Mouse (Mus musculus) bone marrow, adult 2 months (tissue): ENCODE data around the gene Smyd2. TPM values are rescaled to one million over a fixed set of nuclear protein-coding genes. Genes with fewer than 3 reads are reported as not detected.
A peak's percentile ranks its signal among the peaks of the same experiment; 100 is the strongest.

Experiments used
- H3K27ac ChIP-seq: fragments of 200-500 bp; 2 replicates; pipeline ENCODE4 v1.5.1; 2012; ENCODE audit warnings: low read depth, mild to moderate bottlenecking, control low read depth, inconsistent platforms, low read length; ENCODE audit not compliant: control insufficient read depth, poor library complexity, insufficient read depth
- H3K4me1 ChIP-seq: fragments of 200-500 bp; 2 replicates; pipeline ENCODE4 v1.6.1; 2011; ENCODE audit warnings: low read length; ENCODE audit not compliant: control insufficient read depth, insufficient read depth
- H3K4me3 ChIP-seq: fragments of 200-500 bp; replicated peaks from 2 replicates; pipeline ENCODE3; 2011; ENCODE audit warnings: mild to moderate bottlenecking, low read depth, low read length, control low read depth; ENCODE audit not compliant: control insufficient read depth
- CTCF ChIP-seq: fragments of 200-500 bp; IDR thresholded peaks from 2 replicates; pipeline ENCODE4 v1.5.1; 2011; ENCODE audit warnings: low read length, control low read depth; ENCODE audit not compliant: control insufficient read depth, insufficient read depth
- POLR2A ChIP-seq: fragments of 200-500 bp; IDR thresholded peaks from 2 replicates; pipeline ENCODE4 v1.6.1; 2011; ENCODE audit warnings: low read depth, mild to moderate bottlenecking, control low read depth, low read length, borderline replicate concordance; ENCODE audit not compliant: control insufficient read depth
- WGBS: fragments of 180-500 bp; shearing (Covaris S2); methylation state at CpG from one replicate; pipeline ENCODE4 v1.1.7; 2018; 5-methylcytosine and 5-hydroxymethylcytosine counted together
- polyA plus RNA-seq: library from polyadenylated mRNA; stranded (reverse); fragments of >200 nt; gene quantifications from 2 replicates; pipeline ENCODE4 v1.2.4, GENCODE M21; 2011; ENCODE audit warnings: low replicate concordance; ENCODE audit not compliant: missing spikeins, insufficient read depth, insufficient read length

The Smyd2 gene
- polyA plus RNA-seq, 1 experiment = 30.0 TPM

DNA sequence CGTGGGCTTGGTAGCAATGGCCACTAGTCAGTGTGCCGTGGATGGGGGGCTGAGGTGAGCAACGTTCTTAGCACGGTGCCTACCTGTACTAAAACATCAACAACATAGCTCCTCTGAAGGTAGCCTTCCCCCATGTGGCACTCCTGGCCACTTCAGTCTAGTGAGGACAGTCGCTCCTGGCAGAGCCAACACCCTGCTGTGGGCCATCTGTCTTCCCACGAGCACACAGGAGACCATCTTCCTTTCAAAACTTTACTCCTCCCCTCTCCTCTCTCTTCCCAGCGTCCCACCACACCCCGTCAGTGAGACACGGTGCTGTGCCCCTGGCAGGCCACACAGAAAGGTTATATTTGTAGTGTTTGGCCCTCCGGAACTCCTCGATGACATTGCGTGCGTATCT lies 37.2 kb downstream of the Smyd2 start:
- H3K4me1 ChIP-seq = no peaks in the 10 kb centered on the region
- H3K4me3 ChIP-seq = no peak overlapping the region
- no peak for TF ChIP-seq POLR2A
- TF ChIP-seq CTCF = no peak
- H3K27ac ChIP-seq = no peak overlapping the region
- 85% methylated on average over 13 of the region's 13 CpGs for WGBS

DNA sequence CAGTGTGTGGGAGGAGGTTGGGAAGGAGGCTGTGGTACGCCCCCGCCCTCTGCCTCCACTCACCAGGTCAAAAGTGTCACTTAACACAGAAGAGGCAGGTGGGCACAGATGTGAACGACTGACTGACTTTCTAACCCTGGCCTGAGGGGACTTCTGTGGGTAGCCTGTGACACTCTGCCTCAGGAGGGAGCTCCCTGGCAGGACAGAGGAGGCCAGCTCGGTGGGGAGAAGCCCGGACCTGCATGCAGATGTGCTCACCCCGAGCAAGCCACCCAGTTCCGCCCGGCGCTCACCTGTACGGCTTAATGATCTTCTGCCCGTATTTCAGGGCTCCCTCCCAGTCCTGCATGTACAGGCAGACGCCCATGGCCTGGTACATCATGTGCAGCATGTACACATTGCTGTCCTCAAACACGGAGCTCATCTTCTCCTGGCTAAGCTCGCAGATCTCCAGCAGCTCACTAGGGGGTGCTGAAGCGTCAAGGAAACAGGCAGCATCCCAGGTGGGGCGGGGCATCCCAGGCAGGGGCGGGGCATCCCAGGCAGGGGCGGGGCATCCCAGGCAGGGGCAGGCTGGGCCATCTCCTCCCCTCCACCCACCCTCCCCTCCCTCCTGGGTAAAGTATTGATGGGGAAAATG lies 38.5 kb downstream of the Smyd2 start:
- H3K4me3 ChIP-seq = no peak overlapping the region
- TF ChIP-seq CTCF (0 out of 2 replicates have a peak, but pooled peaks have one; percentile 17), POLR2A (no peak; the same call in 1 of the 2 replicates)
- no peaks in the 10 kb centered on the region for H3K4me1 ChIP-seq
- WGBS = 79% methylated on average over 17 of the region's 18 CpGs
- H3K27ac ChIP-seq = no peak overlapping the region

DNA sequence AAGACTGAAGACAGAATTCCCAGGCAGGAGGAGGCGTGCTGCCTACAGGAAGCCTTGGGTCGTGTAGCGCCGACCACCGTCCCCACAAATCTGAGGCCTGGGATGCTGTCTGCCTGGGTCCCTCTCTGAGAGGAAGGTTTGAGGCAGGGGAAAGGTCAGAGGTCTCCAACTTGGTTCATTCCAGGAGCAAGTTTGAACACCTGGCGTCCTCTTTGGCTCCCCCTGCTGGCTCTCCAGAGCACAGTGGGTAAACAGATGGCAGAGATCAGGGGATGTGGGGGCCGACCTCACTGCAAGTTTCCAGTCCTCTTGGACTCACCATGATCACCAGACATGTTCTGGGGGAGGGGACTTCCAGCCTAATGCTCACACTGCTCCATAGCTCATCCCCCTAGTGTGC lies 39.3 kb downstream of the Smyd2 start:
- Histone ChIP-seq H3K4me3 (no peak overlapping the region), H3K27ac (no peak overlapping the region), H3K4me1 (no peaks in the 10 kb centered on the region)
- TF ChIP-seq CTCF (peak; percentile 70), POLR2A (no peak)
- WGBS = 71% methylated on average over 7 of the region's 7 CpGs

DNA sequence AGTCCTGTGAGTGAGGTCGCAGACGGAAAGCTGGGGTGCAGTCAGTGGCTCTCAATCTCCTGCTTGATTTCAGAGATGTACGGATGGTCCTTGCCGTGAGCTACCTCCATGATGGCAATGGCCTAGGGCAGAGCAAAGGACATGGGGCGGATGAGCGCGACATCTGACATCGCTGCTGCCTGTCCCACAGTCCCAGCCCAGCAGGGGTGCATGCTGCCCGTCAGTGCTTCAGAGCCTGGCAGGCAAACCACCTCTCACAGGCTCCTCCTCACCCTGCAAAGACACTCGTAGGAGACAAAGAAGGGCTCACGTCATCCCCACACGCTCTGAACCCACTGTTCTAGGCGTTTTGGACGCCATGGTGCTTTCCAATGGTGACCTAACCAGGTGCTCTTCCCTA lies 41.4 kb downstream of the Smyd2 start:
- TF ChIP-seq CTCF = no peak
- no peak for TF ChIP-seq POLR2A
- H3K4me3 ChIP-seq = no peak overlapping the region
- WGBS = 88% methylated on average over 14 of the region's 14 CpGs
- no peak overlapping the region for H3K27ac ChIP-seq
- H3K4me1 ChIP-seq = no peaks in the 10 kb centered on the region

DNA sequence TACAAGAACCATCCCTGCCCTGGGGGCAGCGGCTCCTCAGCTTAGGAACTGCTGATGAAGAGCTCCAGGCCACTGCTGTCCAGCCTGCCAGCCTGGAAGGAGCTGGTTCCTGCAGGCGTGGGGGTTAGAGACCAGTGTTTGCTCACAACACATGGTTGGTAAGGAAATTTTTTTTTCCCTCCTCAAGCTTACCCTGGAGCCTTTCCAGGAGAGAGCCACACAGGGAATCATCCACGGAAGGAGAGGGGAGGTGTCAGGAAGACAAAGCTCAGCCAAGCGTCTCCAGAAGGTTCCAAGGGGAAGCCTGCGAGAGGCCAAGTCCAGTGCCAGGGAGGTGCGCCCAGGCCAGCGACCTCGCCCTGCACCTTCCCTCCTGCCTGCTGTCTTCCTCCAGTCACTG lies 42.2 kb downstream of the Smyd2 start:
- Histone ChIP-seq H3K4me3 (no peak overlapping the region), H3K27ac (no peak overlapping the region), H3K4me1 (no peaks in the 10 kb centered on the region)
- TF ChIP-seq POLR2A (no peak), CTCF (no peak)
- WGBS = 80% methylated on average over 8 of the region's 8 CpGs

DNA sequence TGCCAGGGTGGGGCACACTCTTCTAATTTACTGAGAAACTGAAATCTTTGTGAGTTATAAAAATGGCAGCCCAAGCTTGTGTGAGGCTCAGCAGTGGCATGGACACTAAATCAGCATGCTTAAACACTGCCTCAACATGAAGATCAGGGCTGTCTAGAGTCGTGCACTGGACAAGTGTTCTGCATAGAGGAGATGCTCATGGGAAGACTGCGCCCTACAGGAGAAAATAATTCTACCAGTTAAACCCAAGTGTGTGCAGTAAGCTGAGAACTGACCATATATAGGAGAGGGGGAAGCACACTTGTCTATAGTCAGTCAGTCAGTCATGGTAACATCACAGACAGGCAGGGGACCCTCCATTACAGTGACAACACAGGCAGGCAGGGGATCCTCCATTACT lies 43.0 kb downstream of the Smyd2 start:
- H3K4me1 ChIP-seq = no peaks in the 10 kb centered on the region

DNA sequence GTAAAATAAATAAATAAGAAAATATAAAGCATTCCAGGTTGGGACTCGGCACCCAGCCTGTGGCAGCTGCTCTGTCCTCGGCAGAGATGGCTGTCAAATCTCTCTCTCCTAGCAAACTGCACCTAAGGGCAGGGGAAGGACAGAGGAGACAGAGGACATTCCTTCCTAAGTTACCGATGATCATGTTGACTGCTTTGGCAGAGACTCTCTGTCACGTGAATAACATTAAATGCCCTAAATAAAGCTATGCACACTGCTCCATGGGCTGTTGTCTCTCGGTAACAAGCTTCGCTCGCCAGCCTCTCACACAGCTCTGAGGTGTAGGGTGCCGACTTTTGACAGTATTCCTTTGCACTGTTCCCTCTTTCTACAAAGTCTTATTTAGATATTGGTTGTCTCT lies 46.0 kb downstream of the Smyd2 start:
- TF ChIP-seq CTCF (no peak), POLR2A (no peak)
- H3K27ac ChIP-seq = no peak overlapping the region
- no peak overlapping the region for H3K4me3 ChIP-seq
- 84% methylated on average over 8 of the region's 8 CpGs for WGBS
- 0 out of 2 replicates have a peak, but pooled peaks cover 1% of the 10 kb centered on the region for H3K4me1 ChIP-seq

More for the DNA sequence above, 43.0 kb downstream of the Smyd2 start:
- no peak overlapping the region for H3K27ac ChIP-seq
- WGBS = 65% methylated on average over 2 of the region's 2 CpGs
- H3K4me3 ChIP-seq = no peak overlapping the region
- no peak for TF ChIP-seq CTCF

DNA sequence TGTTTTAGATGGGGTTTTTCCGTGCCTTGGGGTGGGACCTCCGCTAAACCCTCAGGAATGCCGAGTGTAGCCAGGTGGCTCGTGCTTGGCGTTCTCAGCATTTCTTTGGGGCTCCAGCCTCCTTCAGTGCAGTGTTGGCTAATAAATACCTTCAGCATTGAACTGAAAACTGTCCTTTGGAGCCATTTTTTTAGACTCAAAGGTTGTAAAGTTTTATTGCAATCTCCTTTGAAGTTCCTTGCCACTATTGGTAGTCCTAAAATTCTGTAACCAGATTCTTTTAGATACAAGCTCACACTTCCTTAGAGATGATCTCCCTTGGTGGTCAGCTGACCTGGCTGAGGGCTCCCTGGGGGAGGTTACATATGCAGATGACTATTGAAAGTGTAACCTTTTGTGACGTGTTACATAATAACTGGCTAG lies 46.7 kb downstream of the Smyd2 start:
- Histone ChIP-seq H3K27ac (no peak overlapping the region), H3K4me3 (no peak overlapping the region), H3K4me1 (0 out of 2 replicates have a peak, but pooled peaks cover 1% of the 10 kb centered on the region)
- TF ChIP-seq POLR2A = no peak
- TF ChIP-seq CTCF = no peak
- WGBS = 70% methylated on average over 6 of the region's 6 CpGs

DNA sequence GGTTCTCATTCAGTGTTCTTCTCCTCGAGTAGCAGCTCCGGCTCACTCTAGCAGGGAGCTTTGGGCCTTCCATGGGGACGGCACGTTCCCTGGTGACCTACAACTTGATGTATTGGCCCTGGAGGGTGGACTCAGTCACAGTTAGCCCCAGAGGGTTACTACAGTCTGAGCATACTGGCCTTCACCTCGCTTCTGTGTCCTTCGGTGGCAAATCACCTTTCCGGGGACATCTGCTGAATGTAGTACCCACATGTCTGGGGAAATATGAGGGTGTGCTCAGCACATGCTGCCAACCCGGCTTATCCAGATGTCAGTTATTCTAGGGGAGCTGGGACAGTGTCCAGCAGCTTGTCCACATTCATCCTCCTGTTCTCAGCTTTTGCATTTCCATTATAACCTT lies 48.6 kb downstream of the Smyd2 start:
- TF ChIP-seq POLR2A = no peak
- TF ChIP-seq CTCF = no peak
- no peak overlapping the region for H3K27ac ChIP-seq
- WGBS = 84% methylated on average over 8 of the region's 8 CpGs
- H3K4me1 ChIP-seq = 0 out of 2 replicates have a peak, but pooled peaks cover 1% of the 10 kb centered on the region
- no peak overlapping the region for H3K4me3 ChIP-seq
